Mouse (Mus musculus) MEL (cell line): ENCODE results near the gene Tmem26. TPM values are rescaled to one million over a fixed set of nuclear protein-coding genes. Genes with fewer than 3 reads are reported as not detected.

Source experiments
- DNase-seq: peaks from one replicate; pipeline ENCODE4 v3.0.0; 2011; ENCODE audit warnings: low read depth, low spot score
- H3K27ac ChIP-seq: 2 replicates; pipeline ENCODE4 v1.5.1; 2012; ENCODE audit warnings: low read depth, mild to moderate bottlenecking, control low read depth, low read length, moderate library complexity; ENCODE audit not compliant: control insufficient read depth
- H3K27me3 ChIP-seq, 2 experiments: fragments of 150-350 bp in 1 of 2; sonication (generic) in 1 of 2; 2 replicates each; pipeline ENCODE4 v1.6.1; 2012; ENCODE audit warnings: low read length in 2 of 2, mild to moderate bottlenecking in 2 of 2, improper control_type of control experiment in 1 of 2, moderate library complexity in 1 of 2; ENCODE audit not compliant: insufficient read depth in 2 of 2, control insufficient read depth in 1 of 2
- H3K36me3 ChIP-seq, 2 experiments: 2 replicates each; pipeline ENCODE4 v1.6.1; 2012 to 2014; ENCODE audit warnings: low read length in 2 of 2, improper control_type of control experiment in 1 of 2, inconsistent platforms in 1 of 2, mild to moderate bottlenecking in 1 of 2; ENCODE audit not compliant: insufficient read depth in 2 of 2, control insufficient read depth in 1 of 2
- H3K4me1 ChIP-seq, 2 experiments: fragments of 150-350 bp in 1 of 2; sonication (generic) in 1 of 2; 2 replicates each; pipeline ENCODE4 v1.6.1; 2012; ENCODE audit warnings: low read length in 2 of 2, improper control_type of control experiment in 1 of 2, mild to moderate bottlenecking in 1 of 2; ENCODE audit not compliant: insufficient read depth in 2 of 2, control insufficient read depth in 1 of 2
- H3K4me3 ChIP-seq, 2 experiments: fragments of 150-350 bp in 1 of 2; sonication (generic) in 1 of 2; 2 replicates each; pipeline ENCODE4 v1.5.1; 2012; ENCODE audit warnings: low read depth in 2 of 2, low read length in 2 of 2, mild to moderate bottlenecking in 2 of 2, moderate library complexity in 2 of 2, control low read depth in 1 of 2, improper control_type of control experiment in 1 of 2; ENCODE audit not compliant: control insufficient read depth in 1 of 2, insufficient read depth in 1 of 2
- H3K79me2 ChIP-seq: 2 replicates; pipeline ENCODE4 v1.6.1; 2012; ENCODE audit warnings: mild to moderate bottlenecking, low read length, moderate library complexity; ENCODE audit not compliant: control insufficient read depth, poor library complexity, insufficient read depth
- H3K9ac ChIP-seq: 2 replicates; pipeline ENCODE4 v1.6.1; 2012; ENCODE audit warnings: low read depth, mild to moderate bottlenecking, control low read depth, low read length, moderate library complexity; ENCODE audit not compliant: control insufficient read depth, poor library complexity, severe bottlenecking
- H3K9me3 ChIP-seq: fragments of 150-350 bp; sonication (generic); replicated peaks from 2 replicates; pipeline ENCODE4 v1.6.1; 2012; ENCODE audit warnings: mild to moderate bottlenecking, low read length, improper control_type of control experiment, moderate library complexity; ENCODE audit not compliant: insufficient read depth
- CHD2 ChIP-seq: IDR thresholded peaks from 2 replicates; pipeline ENCODE4 v1.6.1; 2011; ENCODE audit warnings: low read length, improper control_type of control experiment
- EP300 ChIP-seq, 2 experiments: IDR thresholded peaks; 2 replicates each; pipeline ENCODE4 v1.6.1; 2011; ENCODE audit warnings: improper control_type of control experiment in 2 of 2, low read length in 2 of 2, low read depth in 1 of 2, mild to moderate bottlenecking in 1 of 2
- GABPA ChIP-seq: IDR thresholded peaks from 2 replicates; pipeline ENCODE4 v1.6.1; 2012; ENCODE audit warnings: low read depth, mild to moderate bottlenecking, inconsistent platforms, low read length, improper control_type of control experiment, moderate library complexity
- JUND ChIP-seq: IDR thresholded peaks from 2 replicates; pipeline ENCODE4 v1.6.1; 2011; ENCODE audit warnings: low read depth, mild to moderate bottlenecking, improper control_type of control experiment, low read length
- MAZ ChIP-seq: IDR thresholded peaks from 2 replicates; pipeline ENCODE4 v1.6.1; 2012; ENCODE audit warnings: low read depth, mild to moderate bottlenecking, inconsistent platforms, low read length, improper control_type of control experiment
- MYB ChIP-seq: IDR thresholded peaks from 2 replicates; pipeline ENCODE4 v1.6.1; 2011; ENCODE audit warnings: mild to moderate bottlenecking, low read depth, low read length, improper control_type of control experiment
- NRF1 ChIP-seq: IDR thresholded peaks from 2 replicates; pipeline ENCODE4 v1.6.1; 2014; ENCODE audit warnings: low read depth, mild to moderate bottlenecking, inconsistent platforms, low read length, improper control_type of control experiment, moderate library complexity; ENCODE audit not compliant: poor library complexity, insufficient read depth, severe bottlenecking
- RCOR1 ChIP-seq: IDR thresholded peaks from 2 replicates; pipeline ENCODE4 v1.6.1; 2012; ENCODE audit warnings: low read depth, mild to moderate bottlenecking, inconsistent platforms, low read length, improper control_type of control experiment
- SMC3 ChIP-seq: IDR thresholded peaks from 2 replicates; pipeline ENCODE4 v1.6.1; 2011; ENCODE audit warnings: low read depth, low read length, improper control_type of control experiment
- TCF12 ChIP-seq: IDR thresholded peaks from 2 replicates; pipeline ENCODE4 v1.6.1; 2014; ENCODE audit warnings: low read depth, mild to moderate bottlenecking, inconsistent platforms, low read length, improper control_type of control experiment, moderate library complexity
- USF1 ChIP-seq: IDR thresholded peaks from 2 replicates; pipeline ENCODE4 v1.6.1; 2014; ENCODE audit warnings: low read depth, mild to moderate bottlenecking, inconsistent platforms, low read length, improper control_type of control experiment, moderate library complexity
- ZC3H11A ChIP-seq: IDR thresholded peaks from 2 replicates; pipeline ENCODE4 v1.6.1; 2012; ENCODE audit warnings: low read depth, mild to moderate bottlenecking, inconsistent platforms, low read length, improper control_type of control experiment
- polyA plus RNA-seq, 2 experiments: library from polyadenylated mRNA; stranded (reverse) in 1 of 2; unstranded in 1 of 2; fragments of >175 nt in 1 of 2; fragments of >200 nt in 1 of 2; gene quantifications; 2 replicates each; pipeline versions ENCODE4 v1.2.1 to v1.2.4; 2012; ENCODE audit warnings: low replicate concordance in 2 of 2, low read depth in 1 of 2; ENCODE audit not compliant: insufficient read length in 2 of 2, insufficient read depth in 1 of 2, missing spikeins in 1 of 2
- total RNA-seq: library from RNA; depleted of rRNA; stranded (reverse); fragments of 300-350 nt; gene quantifications from 2 replicates; pipeline ENCODE4 v1.2.3, GENCODE M21; 2012

Tmem26 gene
- total and polyA plus RNA-seq, 3 experiments = not detected

- Histone ChIP-seq H3K79me2 (no peaks in the 10 kb centered on the region), H3K36me3 (no peaks in the 10 kb centered on the region), H3K27ac (no peak overlapping the region), H3K4me3 (no peak overlapping the region), H3K9ac (no peak overlapping the region), H3K4me1 (no peaks in the 10 kb centered on the region), H3K27me3 (no peaks in the 10 kb centered on the region), H3K9me3 (no peaks in the 10 kb centered on the region)
- TF ChIP-seq MYB = no peak
- no peak for TF ChIP-seq NRF1
- TF ChIP-seq SMC3 = no peak
- TF ChIP-seq EP300 (IDR thresholded peaks at IDR 0.05; ENCODE audit: low read depth in 1 of 2, low read length in 2 of 2) = no peak
- no peak for DNase-seq
These were observed 17.9 kb upstream of the Tmem26 start for GRCm38 (mm10) chr10:68705471-68706036.

- Histone ChIP-seq H3K36me3 (no peaks in the 10 kb centered on the region), H3K27me3 (no peaks in the 10 kb centered on the region), H3K4me1 (no peaks in the 10 kb centered on the region), H3K27ac (no peak overlapping the region), H3K4me3 (no peak overlapping the region), H3K9me3 (no peaks in the 10 kb centered on the region), H3K79me2 (no peaks in the 10 kb centered on the region)
- no peak for DNase-seq
- TF ChIP-seq USF1 (no peak), CHD2 (no peak), EP300 (IDR thresholded peaks at IDR 0.05; ENCODE audit: low read depth in 1 of 2, low read length in 2 of 2) (no peak), ZC3H11A (no peak), RCOR1 (no peak), MAZ (no peak), TCF12 (no peak), GABPA (no peak)
- TF ChIP-seq, all 39 proteins: peak for 0
- H3K9ac ChIP-seq = no peak overlapping the region
These were observed 16.2 kb upstream of the Tmem26 start for GRCm38 (mm10) chr10:68707014-68707852.

GRCm38 (mm10) chr10:68712926-68713325, 10.5 kb upstream of the Tmem26 start:
- Histone ChIP-seq H3K4me3 (no peak overlapping the region), H3K36me3 (no peaks in the 10 kb centered on the region), H3K9ac (no peak overlapping the region), H3K79me2 (no peaks in the 10 kb centered on the region), H3K27me3 (no peaks in the 10 kb centered on the region), H3K4me1 (no peaks in the 10 kb centered on the region), H3K27ac (no peak overlapping the region), H3K9me3 (no peaks in the 10 kb centered on the region)
- TF ChIP-seq JUND = no peak
- TF ChIP-seq ZC3H11A = no peak
- no peak for DNase-seq
